Mouse (Mus musculus): ENCODE measurements at regions not wholly inside any gene's neighbourhood (a gene's known extent, or its start where the extent isn't known, plus 50 kb on each side); places are given as distances from the start of the nearest gene placed in this dataset.

GRCm38 (mm10) chr7:125117173-125117572 is 327.3 kb upstream of the Kdm8 start:
- no peak overlapping the region for H3K27ac ChIP-seq (ENCODE audit: insufficient read depth, low read depth, low read length)
- no peaks in the 10 kb centered on the region for H3K4me1 ChIP-seq (ENCODE audit: control insufficient read depth, insufficient read depth, insufficient read length, low read length)
- H3K36me3 ChIP-seq (ENCODE audit: control insufficient read depth, insufficient read depth, low read length) = no peaks in the 10 kb centered on the region
- no peaks in the 10 kb centered on the region for H3K27me3 ChIP-seq (ENCODE audit: control insufficient read depth, insufficient read depth, low read length)
- WGBS = 78% methylated on average over 8 of the region's 8 CpGs
- TF ChIP-seq POLR2A (IDR thresholded peaks at IDR 0.05; ENCODE audit: low read depth, low read length) (no peak), CTCF (IDR thresholded peaks at IDR 0.05; ENCODE audit: extremely low read depth, insufficient read length, insufficient replicate concordance, low read depth, low read length) (no peak)
- no peak overlapping the region for H3K4me3 ChIP-seq (ENCODE audit: low read depth, low read length)

DNA sequence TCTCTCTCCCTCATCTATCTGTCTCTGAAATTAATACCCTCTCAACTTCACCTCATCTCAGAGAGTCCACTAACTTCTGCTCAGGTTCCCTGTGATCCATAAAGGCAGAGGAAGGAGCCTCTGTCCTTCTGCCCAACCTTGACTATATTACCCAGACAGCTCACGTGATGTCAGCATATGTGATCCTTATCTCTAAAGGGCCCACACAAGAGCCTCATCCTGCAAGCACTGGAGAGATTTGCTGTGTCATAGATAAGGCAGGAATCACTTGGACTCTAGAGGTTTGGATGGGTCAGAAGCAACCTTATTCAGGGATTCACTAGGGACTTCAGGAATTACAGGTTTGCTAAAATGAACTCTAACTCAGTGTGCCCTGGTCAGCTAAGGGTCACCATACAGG is 315.3 kb upstream of the Kdm8 start:
- WGBS = 12% methylated on average over 1 of the region's 1 CpGs
- Histone ChIP-seq H3K27me3 (ENCODE audit: control insufficient read depth, insufficient read depth, low read length) (no peaks in the 10 kb centered on the region), H3K36me3 (ENCODE audit: control insufficient read depth, insufficient read depth, low read length) (no peaks in the 10 kb centered on the region), H3K27ac (ENCODE audit: insufficient read depth, low read depth, low read length) (no peak overlapping the region), H3K4me1 (ENCODE audit: control insufficient read depth, insufficient read depth, insufficient read length, low read length) (no peaks in the 10 kb centered on the region), H3K4me3 (ENCODE audit: low read depth, low read length) (no peak overlapping the region)
- TF ChIP-seq POLR2A (IDR thresholded peaks at IDR 0.05; ENCODE audit: low read depth, low read length) (no peak), CTCF (IDR thresholded peaks at IDR 0.05; ENCODE audit: extremely low read depth, insufficient read length, insufficient replicate concordance, low read depth, low read length) (no peak)

DNA sequence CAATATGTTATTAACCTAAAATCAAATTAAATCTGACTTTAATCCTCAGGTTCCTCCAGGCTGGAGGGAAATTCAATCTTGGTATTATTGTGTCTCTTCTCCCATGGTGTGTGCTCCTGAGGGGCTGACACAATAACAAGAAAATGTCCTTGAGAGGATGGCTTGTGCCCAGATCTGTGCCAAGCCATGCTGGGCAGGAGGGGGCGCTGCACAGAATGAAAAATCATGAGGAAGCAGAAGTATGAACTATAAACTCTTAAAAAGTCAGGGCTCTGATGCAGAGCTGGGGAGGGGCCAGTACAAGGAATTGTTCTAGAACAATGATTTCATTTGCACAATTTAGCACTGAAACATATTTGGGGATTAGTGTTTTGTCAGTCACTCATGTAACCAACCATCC is 312.5 kb upstream of the Kdm8 start:
- H3K4me3 ChIP-seq (ENCODE audit: low read depth, low read length) = no peak overlapping the region
- H3K27me3 ChIP-seq (ENCODE audit: control insufficient read depth, insufficient read depth, low read length) = no peaks in the 10 kb centered on the region
- no peaks in the 10 kb centered on the region for H3K36me3 ChIP-seq (ENCODE audit: control insufficient read depth, insufficient read depth, low read length)
- no peak for TF ChIP-seq CTCF (IDR thresholded peaks at IDR 0.05; ENCODE audit: extremely low read depth, insufficient read length, insufficient replicate concordance, low read depth, low read length)
- no peak for TF ChIP-seq POLR2A (IDR thresholded peaks at IDR 0.05; ENCODE audit: low read depth, low read length)
- no peak overlapping the region for H3K27ac ChIP-seq (ENCODE audit: insufficient read depth, low read depth, low read length)
- 71% methylated on average over 1 of the region's 1 CpGs for WGBS
- no peaks in the 10 kb centered on the region for H3K4me1 ChIP-seq (ENCODE audit: control insufficient read depth, insufficient read depth, insufficient read length, low read length)

GRCm38 (mm10) chr7:125138607-125139006 is 305.9 kb upstream of the Kdm8 start:
- no peak overlapping the region for H3K4me3 ChIP-seq (ENCODE audit: low read depth, low read length)
- TF ChIP-seq CTCF (IDR thresholded peaks at IDR 0.05; ENCODE audit: extremely low read depth, insufficient read length, insufficient replicate concordance, low read depth, low read length) (no peak), POLR2A (IDR thresholded peaks at IDR 0.05; ENCODE audit: low read depth, low read length) (no peak)
- H3K27ac ChIP-seq (ENCODE audit: insufficient read depth, low read depth, low read length) = no peak overlapping the region
- H3K36me3 ChIP-seq (ENCODE audit: control insufficient read depth, insufficient read depth, low read length) = no peaks in the 10 kb centered on the region
- H3K27me3 ChIP-seq (ENCODE audit: control insufficient read depth, insufficient read depth, low read length) = no peaks in the 10 kb centered on the region
- 78% methylated on average over 3 of the region's 3 CpGs for WGBS
- no peaks in the 10 kb centered on the region for H3K4me1 ChIP-seq (ENCODE audit: control insufficient read depth, insufficient read depth, insufficient read length, low read length)

GRCm38 (mm10) chr7:125139196-125139595 is 305.3 kb upstream of the Kdm8 start:
- H3K36me3 ChIP-seq (ENCODE audit: control insufficient read depth, insufficient read depth, low read length) = no peaks in the 10 kb centered on the region
- TF ChIP-seq CTCF (IDR thresholded peaks at IDR 0.05; ENCODE audit: extremely low read depth, insufficient read length, insufficient replicate concordance, low read depth, low read length) = no peak
- no peak for TF ChIP-seq POLR2A (IDR thresholded peaks at IDR 0.05; ENCODE audit: low read depth, low read length)
- H3K27me3 ChIP-seq (ENCODE audit: control insufficient read depth, insufficient read depth, low read length) = no peaks in the 10 kb centered on the region
- H3K4me3 ChIP-seq (ENCODE audit: low read depth, low read length) = no peak overlapping the region
- H3K27ac ChIP-seq (ENCODE audit: insufficient read depth, low read depth, low read length) = no peak overlapping the region
- no peaks in the 10 kb centered on the region for H3K4me1 ChIP-seq (ENCODE audit: control insufficient read depth, insufficient read depth, insufficient read length, low read length)
- 63% methylated on average over 2 of the region's 2 CpGs for WGBS

GRCm38 (mm10) chr7:125140854-125141253 is 303.6 kb upstream of the Kdm8 start:
- H3K4me3 ChIP-seq (ENCODE audit: low read depth, low read length) = no peak overlapping the region
- no peaks in the 10 kb centered on the region for H3K27me3 ChIP-seq (ENCODE audit: control insufficient read depth, insufficient read depth, low read length)
- H3K27ac ChIP-seq (ENCODE audit: insufficient read depth, low read depth, low read length) = no peak overlapping the region
- 26% methylated on average over 3 of the region's 3 CpGs for WGBS
- H3K4me1 ChIP-seq (ENCODE audit: control insufficient read depth, insufficient read depth, insufficient read length, low read length) = no peaks in the 10 kb centered on the region
- TF ChIP-seq POLR2A (IDR thresholded peaks at IDR 0.05; ENCODE audit: low read depth, low read length) (no peak), CTCF (IDR thresholded peaks at IDR 0.05; ENCODE audit: extremely low read depth, insufficient read length, insufficient replicate concordance, low read depth, low read length) (no peak)
- H3K36me3 ChIP-seq (ENCODE audit: control insufficient read depth, insufficient read depth, low read length) = no peaks in the 10 kb centered on the region

GRCm38 (mm10) chr7:125141864-125142263 is 302.6 kb upstream of the Kdm8 start:
- H3K36me3 ChIP-seq (ENCODE audit: control insufficient read depth, insufficient read depth, low read length) = no peaks in the 10 kb centered on the region
- TF ChIP-seq CTCF (IDR thresholded peaks at IDR 0.05; ENCODE audit: extremely low read depth, insufficient read length, insufficient replicate concordance, low read depth, low read length) (no peak), POLR2A (IDR thresholded peaks at IDR 0.05; ENCODE audit: low read depth, low read length) (no peak)
- H3K27me3 ChIP-seq (ENCODE audit: control insufficient read depth, insufficient read depth, low read length) = no peaks in the 10 kb centered on the region
- no peaks in the 10 kb centered on the region for H3K4me1 ChIP-seq (ENCODE audit: control insufficient read depth, insufficient read depth, insufficient read length, low read length)
- 83% methylated on average over 1 of the region's 1 CpGs for WGBS
- H3K4me3 ChIP-seq (ENCODE audit: low read depth, low read length) = no peak overlapping the region
- no peak overlapping the region for H3K27ac ChIP-seq (ENCODE audit: insufficient read depth, low read depth, low read length)

DNA sequence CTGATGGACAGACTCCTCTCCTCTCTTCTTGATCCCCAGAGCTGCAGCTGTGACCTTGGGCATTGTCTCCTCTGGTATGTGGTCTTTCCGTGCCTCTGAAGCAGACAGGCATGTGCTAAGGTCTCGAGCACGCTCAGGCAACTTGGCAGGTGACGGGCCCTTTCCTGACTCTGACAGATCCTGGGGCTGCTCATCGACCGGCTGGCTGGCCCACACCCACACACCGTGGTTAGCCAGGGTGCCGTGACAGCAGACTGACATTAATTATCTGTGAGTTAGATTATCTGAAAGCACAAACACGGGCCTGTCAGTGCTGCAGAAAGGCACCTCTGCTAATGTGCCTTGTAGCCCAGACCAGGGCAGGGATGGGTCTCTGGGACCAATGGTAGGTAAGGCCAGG is 298.5 kb upstream of the Kdm8 start:
- no peaks in the 10 kb centered on the region for H3K36me3 ChIP-seq (ENCODE audit: control insufficient read depth, insufficient read depth, low read length)
- 26% methylated on average over 9 of the region's 9 CpGs for WGBS
- no peak for TF ChIP-seq CTCF (IDR thresholded peaks at IDR 0.05; ENCODE audit: extremely low read depth, insufficient read length, insufficient replicate concordance, low read depth, low read length)
- no peak overlapping the region for H3K4me3 ChIP-seq (ENCODE audit: low read depth, low read length)
- H3K27ac ChIP-seq (ENCODE audit: insufficient read depth, low read depth, low read length) = no peak overlapping the region
- H3K4me1 ChIP-seq (ENCODE audit: control insufficient read depth, insufficient read depth, insufficient read length, low read length) = no peaks in the 10 kb centered on the region
- no peaks in the 10 kb centered on the region for H3K27me3 ChIP-seq (ENCODE audit: control insufficient read depth, insufficient read depth, low read length)
